Mouse (Mus musculus) c-Kit-positive CD71-positive TER-119-positive erythroid progenitor cells, embryonic 14.5 days (primary cell): ENCODE measurements around the gene Nkx6-1.
A peak's percentile ranks its signal among the peaks of the same experiment; 100 is the strongest.

Source experiments
- DNase-seq: peaks from one replicate; pipeline ENCODE4 v3.0.0-alpha.2; 2013; ENCODE audit warnings: low spot score

Gene Nkx6-1

DNA sequence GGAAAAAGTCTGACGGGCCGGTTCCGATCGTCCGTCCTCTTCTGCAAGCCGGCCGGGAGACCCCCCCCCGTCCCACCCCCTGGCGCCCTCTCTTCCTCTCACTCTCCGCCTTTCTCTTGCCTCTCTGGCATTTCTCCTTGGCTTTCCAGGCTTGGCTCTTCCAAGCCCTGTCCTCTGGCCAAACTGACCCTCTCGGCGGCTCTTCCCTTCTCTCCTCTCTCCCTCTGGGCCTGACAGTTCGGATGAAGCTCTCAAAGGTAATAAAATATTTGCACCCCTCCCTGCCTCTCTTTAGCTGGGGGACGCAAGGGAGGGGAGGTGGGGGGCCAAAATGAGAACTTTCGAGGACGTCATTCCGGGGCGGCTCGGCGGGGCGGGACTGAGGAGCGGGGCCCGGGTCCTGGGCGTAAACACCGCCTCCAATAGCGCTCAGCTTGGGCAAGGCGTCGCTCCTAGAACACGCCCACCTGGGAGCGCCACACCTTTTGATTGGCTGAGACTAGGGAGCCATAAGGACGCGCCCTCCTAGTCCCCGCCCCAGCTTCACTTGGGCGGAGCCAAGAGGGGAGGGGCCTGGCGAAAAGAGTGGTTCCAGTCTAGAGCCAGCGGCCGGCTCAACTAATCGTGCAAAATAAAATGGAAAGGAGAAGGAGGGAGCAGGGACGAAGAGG lies at the start of gene Nkx6-1:
Gene Nkx6-1 (minus strand): TSS at position 52 of the 671 bp plus-strand sequence.
- peak; percentile 48 for DNase-seq

DNA sequence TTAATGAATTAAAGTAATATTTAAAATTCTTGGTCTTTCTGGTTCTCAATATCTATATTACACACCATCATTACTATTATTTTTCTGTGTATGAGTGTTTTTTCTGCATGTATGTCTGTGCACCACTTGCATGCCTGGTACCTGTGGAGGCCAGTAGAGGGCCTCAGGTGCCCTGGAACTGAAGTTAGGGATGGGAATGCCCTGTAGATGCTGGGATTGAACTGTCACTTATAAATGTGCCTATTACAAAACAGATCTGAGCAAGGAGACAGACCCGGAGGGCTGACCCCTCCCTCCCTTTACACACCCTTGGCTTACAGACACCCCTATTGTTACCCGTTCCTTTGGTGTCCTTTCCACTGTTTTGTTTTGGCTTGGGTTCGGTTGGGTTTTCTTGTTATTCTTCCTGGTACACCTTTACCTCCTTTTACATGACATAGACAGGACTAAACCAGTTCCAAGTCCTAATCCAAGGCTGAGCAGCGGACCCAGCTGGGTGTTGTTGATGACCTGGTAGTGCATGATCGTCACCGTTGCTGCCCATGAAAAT lies 48.3 kb upstream of the Nkx6-1 start:
- no peak for DNase-seq

DNA sequence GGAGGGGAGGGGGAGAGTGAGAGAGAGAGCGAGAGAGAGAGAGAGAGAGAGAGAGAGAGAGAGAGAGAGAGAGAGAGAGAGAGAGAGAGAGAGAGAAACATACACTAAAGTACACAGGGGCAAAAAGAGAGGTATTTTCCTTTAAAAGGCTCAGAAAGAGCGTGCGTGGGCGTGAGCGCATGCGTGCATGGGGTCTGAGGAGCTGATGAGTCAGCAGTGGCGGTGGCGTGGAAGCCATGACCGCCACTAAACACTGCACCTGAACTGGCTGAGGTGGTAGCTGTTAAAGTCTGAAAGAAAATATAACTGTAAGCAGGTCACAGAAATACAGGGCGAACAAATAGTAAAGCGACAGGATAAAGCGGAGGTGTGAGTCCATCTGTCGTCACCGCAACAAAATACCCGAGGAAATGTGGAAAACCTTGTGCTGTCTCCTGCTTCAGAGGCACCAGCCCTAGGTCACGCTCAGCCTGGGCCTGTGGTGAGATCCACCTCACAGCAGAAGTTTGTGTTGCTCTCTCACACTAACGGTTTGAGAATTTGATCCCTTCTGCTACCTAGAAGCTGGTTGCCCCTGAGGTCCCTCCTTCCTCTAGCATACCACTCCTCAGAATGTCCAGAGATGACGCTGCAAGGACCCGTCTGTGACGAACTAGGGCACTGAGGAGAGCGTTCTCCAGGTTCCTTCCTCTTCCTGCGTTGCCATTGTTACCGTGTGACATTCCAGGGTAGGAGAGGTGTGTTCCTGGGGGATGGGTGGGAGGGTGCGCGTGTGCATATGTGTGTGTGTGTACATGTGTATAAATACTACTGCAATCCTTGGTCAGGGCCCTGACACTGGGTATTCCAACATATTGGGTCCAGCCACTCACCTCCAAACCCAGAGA lies 38.8 kb upstream of the Nkx6-1 start:
- DNase-seq = no peak

DNA sequence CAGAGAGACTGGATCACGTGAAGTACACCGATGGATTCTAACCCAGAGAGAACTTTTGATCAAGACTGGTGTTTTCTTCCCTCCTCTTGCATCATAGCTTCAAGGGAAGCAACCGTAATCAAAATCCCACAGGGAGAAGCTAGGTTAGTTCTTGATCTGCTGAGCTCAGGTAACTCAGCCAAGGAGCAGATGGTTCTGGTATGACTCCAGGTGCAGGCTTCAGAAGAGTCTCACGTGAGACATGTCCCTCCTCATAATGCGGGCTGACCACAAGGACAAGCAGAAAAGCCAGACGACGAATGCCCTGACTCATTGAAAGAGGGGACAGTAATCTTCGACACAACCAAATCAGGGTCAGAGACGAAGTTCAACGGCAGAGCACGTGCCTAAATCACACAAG lies 37.8 kb upstream of the Nkx6-1 start:
- DNase-seq = no peak

DNA sequence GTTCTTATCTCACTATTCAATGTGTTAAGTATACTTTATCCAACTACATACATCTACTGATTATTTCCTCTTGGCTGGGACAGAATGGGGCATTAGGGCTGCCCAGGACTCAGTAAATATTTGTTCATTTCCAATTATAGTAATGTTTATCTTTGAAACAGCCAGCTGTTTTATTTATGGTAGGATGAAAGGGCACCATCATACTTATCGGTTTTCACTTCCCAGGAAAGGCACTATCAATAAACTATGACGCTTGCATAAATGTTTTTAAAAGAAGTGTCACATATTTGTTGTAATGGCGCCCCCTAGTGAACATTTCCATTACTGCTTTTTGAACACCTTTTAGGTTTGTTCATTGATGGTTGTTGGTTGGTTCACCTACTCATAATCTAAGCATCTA lies 35.8 kb upstream of the Nkx6-1 start:
- peak; percentile 38 for DNase-seq

DNA sequence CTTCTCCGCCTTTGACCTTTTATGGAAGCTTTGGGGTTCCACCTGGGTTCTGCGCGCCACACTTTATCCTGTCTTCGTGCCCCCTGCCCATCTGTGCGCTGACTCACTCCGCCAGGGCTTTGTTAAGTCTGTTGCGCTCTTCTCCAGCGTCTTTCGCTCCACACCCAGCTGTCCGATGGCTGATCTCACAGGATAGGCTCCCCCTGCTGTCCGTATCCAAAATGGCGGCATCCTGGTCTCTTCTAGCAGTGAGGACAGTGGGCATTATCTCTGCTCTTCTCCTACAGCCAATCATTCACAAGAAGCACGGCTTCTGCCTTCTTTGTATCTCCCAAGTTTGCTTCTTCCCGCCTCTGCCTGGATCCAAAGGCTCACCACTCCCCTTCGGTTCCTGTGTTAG lies 23.8 kb upstream of the Nkx6-1 start:
- no peak for DNase-seq

DNA sequence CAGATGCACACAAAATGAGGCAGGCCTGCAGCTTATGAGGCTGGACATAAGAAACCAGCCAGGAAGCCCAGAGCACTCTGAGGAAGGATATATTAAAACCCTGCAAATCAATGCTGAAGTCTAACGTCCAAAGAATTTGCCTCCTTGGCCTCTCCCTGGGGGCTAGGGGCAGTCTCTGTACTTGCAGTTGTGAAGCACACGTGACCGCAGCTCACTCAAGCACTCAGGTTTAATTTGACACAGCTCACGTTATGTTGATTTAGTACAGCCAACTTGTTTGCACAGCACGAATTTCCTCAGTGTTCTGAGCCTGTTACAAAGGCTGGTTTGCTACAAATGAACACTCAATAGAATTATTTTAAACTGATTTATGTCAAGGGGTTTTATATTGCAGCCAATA lies 18.5 kb upstream of the Nkx6-1 start:
- no peak for DNase-seq

DNA sequence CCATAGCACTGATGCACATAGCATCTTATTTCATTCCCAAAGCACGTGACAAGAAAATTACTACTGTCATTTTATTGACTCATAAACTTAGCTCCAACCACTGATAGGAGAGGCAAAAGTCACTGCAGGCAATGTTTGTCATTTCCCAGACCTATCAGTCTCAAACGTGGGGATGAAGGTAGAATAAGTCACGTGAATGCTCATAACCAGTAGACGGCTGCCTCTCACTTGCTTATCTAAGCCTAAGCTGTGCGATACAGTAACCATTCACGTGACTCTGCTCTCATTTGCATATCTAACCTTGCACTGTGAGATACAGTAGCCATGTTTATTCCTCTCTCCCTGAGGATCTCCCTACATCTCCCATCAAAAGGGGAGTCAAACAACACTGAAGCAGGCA lies 15.5 kb upstream of the Nkx6-1 start:
- no peak for DNase-seq

DNA sequence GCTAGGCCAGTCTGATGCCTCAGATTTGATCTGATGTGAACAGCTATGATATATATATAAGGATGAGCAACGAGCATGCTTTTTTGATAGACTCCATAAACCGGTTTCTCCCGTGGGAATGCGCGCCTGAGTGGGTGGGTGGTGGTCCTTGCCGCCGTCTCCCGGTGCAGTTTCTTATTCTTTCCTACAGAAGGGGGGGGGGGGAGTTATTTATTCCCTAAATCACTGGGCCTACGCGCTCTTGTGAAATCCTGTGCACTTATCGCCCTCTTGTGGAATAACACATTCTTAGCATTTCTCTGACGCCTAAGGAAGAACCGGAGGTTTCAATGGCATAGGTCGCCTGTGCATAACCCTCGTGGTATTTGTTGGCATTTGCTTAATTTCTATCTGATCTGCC lies 4.6 kb upstream of the Nkx6-1 start:
- no peak for DNase-seq

DNA sequence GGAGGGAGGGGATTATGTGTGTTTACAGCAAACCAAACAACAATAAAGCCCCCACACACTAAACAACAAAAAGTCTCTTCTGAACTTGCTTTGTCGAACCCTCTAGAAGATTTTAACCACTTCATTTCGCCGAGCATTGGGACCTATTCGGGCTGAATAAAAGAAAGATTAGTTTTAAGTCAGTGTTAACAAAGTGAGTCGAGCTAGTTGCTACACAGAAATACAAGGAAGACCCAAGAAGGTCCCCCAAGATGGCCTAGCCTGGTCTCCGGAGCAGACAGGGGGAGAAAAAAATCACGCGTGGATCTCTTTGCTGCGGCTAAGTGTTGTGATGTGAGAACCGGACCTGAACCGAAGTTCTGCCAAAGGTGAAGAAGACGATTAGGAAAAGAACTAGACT lies 3.7 kb upstream of the Nkx6-1 start:
- DNase-seq = no peak

DNA sequence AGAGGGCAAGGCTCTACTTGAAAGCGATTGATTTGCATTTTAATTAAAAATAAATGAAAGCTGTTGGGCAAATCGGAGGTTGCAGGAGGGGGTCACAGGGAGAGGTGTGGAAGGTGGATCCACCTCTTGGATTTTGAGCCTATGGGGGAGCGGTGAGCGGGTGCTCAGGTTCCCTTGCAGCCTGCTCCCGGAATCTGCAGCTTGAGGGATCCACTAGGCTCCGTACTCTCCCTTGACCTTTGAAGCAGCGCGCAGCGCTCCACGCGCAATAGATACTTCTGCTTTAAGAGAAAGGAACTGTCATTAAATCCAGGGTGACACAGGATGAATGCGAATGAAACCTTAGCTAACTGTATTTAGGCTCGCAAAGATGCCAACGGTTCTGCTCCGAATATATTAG lies 3.2 kb upstream of the Nkx6-1 start:
- DNase-seq = no peak

DNA sequence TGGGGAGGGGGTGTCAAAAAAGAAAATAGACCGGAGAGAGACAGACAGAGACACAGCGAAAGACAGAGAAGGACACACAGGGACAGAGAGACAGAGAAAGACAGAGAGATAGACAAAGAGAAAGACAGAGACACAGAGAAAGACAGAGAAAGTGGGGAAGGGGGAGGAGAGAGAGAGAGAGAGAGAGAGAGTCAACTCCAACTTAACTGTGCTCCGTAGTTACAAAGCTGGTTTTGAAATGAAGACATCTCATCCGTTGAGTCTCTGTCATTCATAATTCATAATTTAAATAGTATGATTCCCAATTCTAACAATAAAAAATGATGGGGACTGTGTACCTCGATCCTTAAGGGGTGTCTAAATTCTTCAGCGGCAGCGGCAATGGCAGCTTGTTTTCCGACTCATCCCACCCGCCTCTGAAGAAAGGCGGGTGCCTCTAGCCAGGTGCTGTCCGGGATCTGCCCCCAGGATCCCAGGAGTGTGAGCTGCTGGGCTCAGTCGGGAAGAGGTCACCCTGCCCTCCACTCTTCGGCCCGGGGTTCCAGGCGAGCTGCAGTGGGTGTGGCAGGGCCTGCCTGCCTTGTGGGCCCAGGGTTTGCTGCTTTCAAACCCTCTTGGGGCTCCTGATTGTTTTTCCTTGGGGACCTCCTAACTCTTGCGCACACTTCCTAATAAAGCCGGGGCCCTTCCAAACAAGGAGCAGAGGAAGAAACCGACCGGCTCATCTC lies 2.6 kb upstream of the Nkx6-1 start:
- DNase-seq = no peak

DNA sequence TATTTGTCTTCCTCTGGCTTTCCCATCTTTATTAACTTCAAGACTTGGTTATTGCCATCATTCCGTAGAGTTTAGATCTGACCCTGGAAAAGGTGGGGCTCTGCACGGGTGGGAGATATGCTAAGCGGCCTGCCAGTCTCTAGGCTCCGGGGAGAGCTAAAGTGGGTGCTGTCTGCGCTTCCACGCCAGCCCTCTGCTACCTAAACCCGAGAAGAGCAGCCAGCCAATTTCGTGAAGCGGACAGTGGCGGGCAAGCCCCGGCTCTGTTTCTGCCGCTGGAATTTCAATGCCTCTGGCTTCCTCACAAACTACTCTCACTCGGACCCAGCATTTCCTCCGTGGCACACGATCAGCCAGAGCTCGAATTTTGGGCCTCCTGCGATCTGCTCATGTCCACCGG lies 1.9 kb upstream of the Nkx6-1 start:
- no peak for DNase-seq

DNA sequence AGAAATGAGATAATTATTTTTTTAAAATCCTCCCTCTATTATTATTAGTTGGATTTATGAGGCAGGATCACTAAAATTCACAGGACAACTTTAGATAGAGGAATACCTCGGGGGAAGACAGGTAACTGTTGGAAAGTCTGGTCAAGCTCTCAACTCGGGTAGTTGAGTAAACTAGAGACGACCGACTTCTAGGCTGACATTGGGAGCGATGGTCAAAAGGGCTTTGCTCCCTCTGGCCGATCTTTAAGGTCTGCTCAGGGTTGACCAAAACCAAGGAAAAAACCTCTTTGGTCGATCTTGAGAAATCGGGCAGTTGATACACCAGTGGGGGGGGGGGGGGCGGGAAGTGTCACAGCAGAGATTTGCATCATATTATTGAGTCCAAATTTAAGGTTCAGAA lies 1.3 kb upstream of the Nkx6-1 start:
- no peak for DNase-seq

DNA sequence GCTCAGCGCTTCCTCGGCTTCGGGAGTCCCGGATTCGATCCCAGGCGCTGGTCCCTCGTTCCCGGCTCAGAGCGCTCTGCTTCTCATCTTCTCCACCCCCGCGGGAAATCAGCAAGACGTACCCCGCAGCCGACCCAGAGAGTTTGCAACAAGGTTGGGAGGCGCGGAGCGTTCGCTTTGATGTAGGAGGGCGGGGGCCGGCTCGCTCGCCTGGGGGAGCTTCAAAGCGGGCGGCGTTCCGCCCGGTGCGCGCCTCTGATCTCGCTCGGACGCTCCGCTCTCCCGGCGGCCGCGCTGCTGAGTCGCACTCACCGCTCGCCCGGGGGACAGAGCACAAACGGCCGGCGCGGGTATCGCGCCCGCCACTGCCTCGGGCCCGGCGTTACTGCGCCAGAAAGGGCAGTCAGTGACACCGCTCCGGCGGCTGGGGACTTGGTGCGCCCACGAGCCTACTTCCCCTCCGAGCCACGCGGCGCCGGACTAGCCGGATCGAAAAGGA lies 324 bp downstream of the Nkx6-1 start:
- no peak for DNase-seq

DNA sequence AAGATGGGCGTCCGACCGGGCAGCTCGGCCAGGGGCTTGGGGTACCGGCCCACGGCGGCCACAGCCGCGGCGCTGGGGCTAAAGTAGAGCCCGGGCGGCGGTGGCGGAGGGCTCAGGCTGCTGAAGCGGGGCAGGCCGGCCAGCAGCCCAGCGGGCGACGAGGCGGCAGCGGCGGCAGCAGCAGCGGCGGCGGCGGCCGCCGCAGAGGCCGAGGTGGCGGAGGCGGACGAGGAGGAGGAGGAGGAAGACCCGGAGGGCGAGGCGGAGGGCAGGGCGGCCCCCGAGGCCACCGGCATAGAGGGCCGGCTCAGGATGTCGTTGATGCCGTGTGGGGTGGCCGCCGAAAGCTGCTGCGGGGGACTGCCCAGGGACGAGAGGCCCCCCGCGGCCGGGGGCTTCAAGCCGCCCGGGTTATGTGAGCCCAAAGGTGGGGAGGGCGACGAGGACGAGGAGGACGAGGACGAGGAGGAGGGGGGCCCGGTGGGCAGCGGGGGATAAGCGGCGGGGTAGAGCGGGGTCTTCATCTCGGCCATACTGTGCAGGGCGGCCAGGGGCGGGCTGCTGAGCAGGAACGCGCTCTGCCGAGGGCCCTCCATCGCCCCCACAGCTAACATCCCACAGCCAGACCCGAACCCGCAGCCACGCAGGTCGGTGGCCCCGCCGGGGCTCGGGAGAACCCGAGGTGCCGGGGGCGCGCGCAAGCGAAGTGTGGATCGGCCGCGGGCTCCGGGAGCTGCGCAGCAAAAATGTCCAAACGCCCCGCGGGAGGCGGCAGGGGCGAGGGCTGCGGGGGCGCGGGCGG lies 974 bp downstream of the Nkx6-1 start:
- no peak for DNase-seq

DNA sequence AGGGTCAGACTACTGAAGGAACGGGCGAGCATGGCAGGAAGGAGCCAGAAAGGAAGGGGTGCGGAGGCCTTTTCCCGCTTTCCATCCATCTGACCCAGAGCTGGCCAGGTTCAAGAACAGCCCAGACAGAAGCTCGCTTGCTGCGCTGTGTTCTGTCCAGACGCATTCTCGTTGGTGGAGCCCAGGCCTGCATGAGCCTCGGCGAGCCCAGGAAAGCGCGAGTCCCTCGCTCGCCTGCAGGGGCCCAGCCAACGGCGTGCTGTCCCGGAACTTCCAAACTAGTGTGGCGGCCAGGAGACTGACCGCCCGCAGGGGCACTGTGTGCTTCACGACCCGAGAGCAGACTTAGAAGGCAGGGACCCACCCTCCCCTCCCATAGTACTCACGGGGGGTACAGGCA lies 1.6 kb downstream of the Nkx6-1 start:
- no peak for DNase-seq

DNA sequence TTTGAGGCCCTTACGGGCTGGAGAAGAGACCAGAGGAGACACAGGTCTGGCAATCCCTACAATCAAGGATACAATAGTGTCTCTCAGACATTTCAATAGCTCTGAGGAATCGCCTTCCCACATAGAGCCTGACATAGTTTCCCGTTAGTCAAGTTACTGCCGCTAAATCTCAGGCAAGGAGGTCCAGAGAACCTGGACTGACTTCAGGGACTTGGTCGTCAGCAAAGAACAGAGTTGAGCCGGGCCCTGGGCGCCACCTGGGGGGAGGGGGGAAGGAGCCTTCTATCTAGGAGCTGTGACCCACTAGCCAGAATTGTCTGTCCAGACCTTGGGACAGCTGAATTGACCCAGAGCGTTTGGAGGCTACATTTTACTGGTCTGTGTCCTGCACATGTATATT lies 2.3 kb downstream of the Nkx6-1 start:
- no peak for DNase-seq

DNA sequence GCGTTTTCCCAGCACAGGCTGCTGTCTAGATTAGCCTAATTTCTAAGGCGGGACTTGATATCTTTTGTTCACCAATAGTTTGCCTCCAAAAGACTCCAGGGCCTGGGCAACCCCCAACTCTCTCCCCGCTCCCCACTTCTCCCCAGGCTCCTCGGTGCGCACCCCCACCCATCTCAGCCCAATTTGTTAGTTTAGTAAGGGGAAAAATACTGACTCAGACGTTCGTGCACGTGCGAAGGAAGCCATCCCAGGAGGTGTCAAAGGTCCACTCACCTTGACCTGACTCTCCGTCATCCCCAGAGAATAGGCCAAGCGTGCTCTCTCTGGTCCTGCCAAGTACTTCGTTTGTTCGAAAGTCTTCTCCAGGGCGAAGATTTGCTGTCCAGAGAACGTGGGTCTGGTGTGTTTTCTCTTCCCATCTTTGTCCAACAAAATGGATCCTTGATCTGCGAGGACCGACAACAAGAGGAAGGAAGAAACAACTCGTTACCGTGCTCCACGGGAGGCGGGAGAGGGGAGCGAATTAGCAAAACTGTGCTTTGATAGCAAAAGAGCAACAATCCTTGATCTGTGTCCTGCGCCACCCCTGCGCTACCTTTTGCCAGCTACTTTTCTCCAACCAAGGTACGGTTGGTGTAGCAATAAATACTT lies 3.1 kb downstream of the Nkx6-1 start:
- DNase-seq = no peak

DNA sequence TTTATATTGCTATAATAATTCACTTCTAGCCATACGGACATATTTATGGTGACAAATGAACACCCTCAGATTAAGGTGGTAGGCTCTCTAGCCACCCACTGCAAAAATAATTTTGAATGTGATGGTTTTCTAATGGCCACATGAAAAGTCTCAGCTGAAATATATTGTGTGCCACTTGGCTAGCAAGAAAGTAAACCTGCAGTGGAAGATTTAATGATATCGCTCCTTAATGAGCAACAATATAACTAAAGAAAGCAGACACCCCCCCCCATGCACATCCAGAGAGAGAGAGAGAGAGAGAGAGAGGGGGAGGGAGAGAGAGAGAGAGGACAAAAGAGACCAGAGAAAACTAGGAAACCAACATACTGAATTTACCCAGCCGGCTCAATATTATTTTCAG lies 4.1 kb downstream of the Nkx6-1 start:
- no peak for DNase-seq

DNA sequence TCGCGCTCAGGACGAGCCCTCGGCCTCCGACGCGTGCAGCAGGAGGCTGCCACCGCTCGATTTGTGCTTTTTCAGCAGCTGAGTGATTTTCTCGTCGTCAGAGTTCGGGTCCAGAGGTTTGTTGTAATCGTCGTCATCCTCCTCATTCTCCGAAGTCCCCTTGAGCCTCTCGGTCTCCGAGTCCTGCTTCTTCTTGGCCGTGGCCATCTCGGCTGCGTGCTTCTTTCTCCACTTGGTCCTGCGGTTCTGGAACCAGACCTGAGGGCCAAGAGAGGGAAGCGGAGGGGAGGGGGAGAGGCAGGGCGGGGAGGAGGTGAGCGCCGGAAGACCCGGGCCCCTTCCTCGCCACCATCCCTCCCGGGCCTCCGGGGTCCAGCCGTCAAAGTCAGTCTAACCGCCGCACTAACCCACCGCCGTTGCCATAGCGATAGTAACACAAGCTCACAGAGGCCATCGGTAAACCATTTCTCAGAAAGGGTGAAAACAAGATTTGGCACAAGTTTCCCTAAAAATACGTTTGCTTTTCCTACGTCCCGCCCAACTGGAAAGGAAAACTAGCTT lies 5.3 kb downstream of the Nkx6-1 start:
- no peak for DNase-seq
